Mouse (Mus musculus): ENCODE data around the gene Tldc2. TPM values are rescaled to one million over a fixed set of nuclear protein-coding genes. Genes with fewer than 3 reads are reported as not detected.
A peak's percentile ranks its signal among the peaks of the same experiment; 100 is the strongest.

Tldc2 gene
- polyA plus RNA-seq, 1 experiment from 2014 or later = not detected

DNA sequence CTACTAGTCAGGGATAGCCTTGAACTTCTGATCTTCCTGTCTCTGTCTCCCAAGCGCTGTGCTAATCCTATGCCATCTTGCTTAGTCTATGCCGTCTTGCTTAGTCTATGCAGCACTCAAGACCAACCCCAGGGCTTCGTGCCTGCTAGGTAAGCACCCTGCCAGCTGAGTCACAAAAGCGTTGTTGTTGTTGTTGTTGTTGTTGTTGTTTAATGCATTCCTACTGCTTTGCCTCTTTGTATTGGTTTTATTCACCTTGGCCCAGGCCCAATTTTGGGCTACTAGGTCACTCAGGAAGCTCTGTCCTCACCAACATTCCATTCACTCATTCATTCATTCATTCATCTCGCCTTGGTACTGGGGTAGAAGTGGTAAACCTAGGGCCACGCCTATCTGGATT lies 31.1 kb upstream of the Tldc2 start:
- H3K27ac ChIP-seq (replicated peaks; ENCODE audit: low read depth, low read length) = no peak overlapping the region
- no peak for DNase-seq (ENCODE audit: low spot score)
- no peak for ATAC-seq (replicated peaks; ENCODE audit: insufficient number of reproducible peaks, low FRiP score, low TSS enrichment, low read depth)
- H3K9me3 ChIP-seq (replicated peaks; ENCODE audit: control insufficient read depth, low read length) = no peaks in the 10 kb centered on the region
- no peaks in the 10 kb centered on the region for H3K27me3 ChIP-seq (ENCODE audit: control insufficient read depth, insufficient read depth, low read length)
- no peak overlapping the region for H3K4me2 ChIP-seq (ENCODE audit: low read depth, low read length)
- peaks cover 7% of the 10 kb centered on the region for H3K4me1 ChIP-seq (ENCODE audit: control insufficient read depth, insufficient read depth, low read length)
- WGBS = 91% methylated on average over 6 of the region's 6 CpGs
- no peak overlapping the region for H3K9ac ChIP-seq (replicated peaks; ENCODE audit: low read length)
- H3K4me3 ChIP-seq (ENCODE audit: low read depth, low read length) = no peak overlapping the region
- H3K36me3 ChIP-seq (replicated peaks; ENCODE audit: control insufficient read depth, insufficient read depth, low read depth, low read length) = peaks cover 7% of the 10 kb centered on the region

GRCm38 (mm10) chr2:157057186-157057585 lies 29.7 kb upstream of the Tldc2 start:
- DNase-seq (ENCODE audit: low spot score) = no peak
- Histone ChIP-seq H3K36me3 (replicated peaks; ENCODE audit: control insufficient read depth, insufficient read depth, low read depth, low read length) (peaks cover 7% of the 10 kb centered on the region), H3K4me1 (ENCODE audit: control insufficient read depth, insufficient read depth, low read length) (peaks cover 7% of the 10 kb centered on the region), H3K9ac (replicated peaks; ENCODE audit: low read length) (no peak overlapping the region), H3K4me3 (ENCODE audit: low read depth, low read length) (no peak overlapping the region), H3K4me2 (ENCODE audit: low read depth, low read length) (no peak overlapping the region), H3K27me3 (ENCODE audit: control insufficient read depth, insufficient read depth, low read length) (no peaks in the 10 kb centered on the region), H3K27ac (replicated peaks; ENCODE audit: low read depth, low read length) (no peak overlapping the region), H3K9me3 (replicated peaks; ENCODE audit: control insufficient read depth, low read length) (no peaks in the 10 kb centered on the region)
- 92% methylated on average over 3 of the region's 3 CpGs for WGBS
- ATAC-seq (replicated peaks; ENCODE audit: insufficient number of reproducible peaks, low FRiP score, low TSS enrichment, low read depth) = no peak

- WGBS = 91% methylated on average over 4 of the region's 4 CpGs
- H3K36me3 ChIP-seq (replicated peaks; ENCODE audit: control insufficient read depth, insufficient read depth, low read depth, low read length) = peaks cover 3% of the 10 kb centered on the region
- H3K9ac ChIP-seq (replicated peaks; ENCODE audit: low read length) = no peak overlapping the region
- H3K27me3 ChIP-seq (ENCODE audit: control insufficient read depth, insufficient read depth, low read length) = no peaks in the 10 kb centered on the region
- H3K27ac ChIP-seq (replicated peaks; ENCODE audit: low read depth, low read length) = no peak overlapping the region
- DNase-seq (ENCODE audit: low spot score) (no peak), ATAC-seq (replicated peaks; ENCODE audit: insufficient number of reproducible peaks, low FRiP score, low TSS enrichment, low read depth) (no peak)
- H3K4me3 ChIP-seq (ENCODE audit: low read depth, low read length) = no peak overlapping the region
- H3K9me3 ChIP-seq (replicated peaks; ENCODE audit: control insufficient read depth, low read length) = no peaks in the 10 kb centered on the region
- peaks cover 7% of the 10 kb centered on the region for H3K4me1 ChIP-seq (ENCODE audit: control insufficient read depth, insufficient read depth, low read length)
- no peak overlapping the region for H3K4me2 ChIP-seq (ENCODE audit: low read depth, low read length)
Measured at GRCm38 (mm10) chr2:157057758-157058157, 29.1 kb upstream of the Tldc2 start.

DNA sequence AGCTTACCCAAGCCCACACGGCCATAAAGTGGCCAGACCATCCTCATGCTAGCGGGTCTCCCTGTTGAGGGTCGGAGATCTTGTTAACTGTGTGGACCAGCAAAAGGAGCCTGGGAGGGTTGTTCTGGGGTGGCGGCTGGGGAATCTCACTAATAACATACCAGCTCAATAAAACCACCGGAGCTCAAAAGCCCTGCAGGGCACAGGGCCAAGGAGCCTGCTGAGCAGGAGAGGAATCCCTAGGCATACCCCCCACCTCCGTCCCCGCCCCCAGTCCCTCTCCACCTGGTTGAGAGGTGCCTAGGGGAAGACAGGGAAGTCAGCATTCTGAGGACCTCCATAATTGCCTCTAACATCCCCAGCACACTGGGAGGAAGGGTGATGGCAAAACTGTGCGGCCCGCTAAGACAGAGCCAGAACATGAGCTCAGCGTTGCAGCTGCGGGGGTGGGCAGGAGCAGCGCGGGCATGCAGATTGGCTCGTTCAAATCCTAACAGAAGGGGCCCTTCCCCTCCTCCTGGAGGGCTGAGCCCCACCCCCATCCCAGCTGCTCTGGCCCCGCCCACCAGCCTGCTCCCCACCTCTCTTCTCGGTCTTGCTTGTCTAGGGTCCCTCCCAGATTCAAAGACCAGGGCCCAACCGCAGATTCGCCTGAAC lies 28.4 kb upstream of the Tldc2 start:
- peak overlapping the region; percentile 43 for H3K4me2 ChIP-seq (ENCODE audit: low read depth, low read length)
- no peak overlapping the region for H3K4me3 ChIP-seq (ENCODE audit: low read depth, low read length)
- H3K9me3 ChIP-seq (replicated peaks; ENCODE audit: control insufficient read depth, low read length) = no peaks in the 10 kb centered on the region
- H3K27me3 ChIP-seq (ENCODE audit: control insufficient read depth, insufficient read depth, low read length) = no peaks in the 10 kb centered on the region
- H3K9ac ChIP-seq (replicated peaks; ENCODE audit: low read length) = peak overlapping the region; percentile 43; the same call in 1 of the 2 replicates
- ATAC-seq (replicated peaks; ENCODE audit: insufficient number of reproducible peaks, low FRiP score, low TSS enrichment, low read depth) (peak; percentile 80), DNase-seq (ENCODE audit: low spot score) (peak; percentile 85)
- peak overlapping the region; percentile 73 for H3K27ac ChIP-seq (replicated peaks; ENCODE audit: low read depth, low read length)
- peaks cover 3% of the 10 kb centered on the region; the same call in 1 of the 2 replicates for H3K36me3 ChIP-seq (replicated peaks; ENCODE audit: control insufficient read depth, insufficient read depth, low read depth, low read length)
- peaks cover 7% of the 10 kb centered on the region for H3K4me1 ChIP-seq (ENCODE audit: control insufficient read depth, insufficient read depth, low read length)
- 13% methylated on average over 18 of the region's 18 CpGs for WGBS

DNA sequence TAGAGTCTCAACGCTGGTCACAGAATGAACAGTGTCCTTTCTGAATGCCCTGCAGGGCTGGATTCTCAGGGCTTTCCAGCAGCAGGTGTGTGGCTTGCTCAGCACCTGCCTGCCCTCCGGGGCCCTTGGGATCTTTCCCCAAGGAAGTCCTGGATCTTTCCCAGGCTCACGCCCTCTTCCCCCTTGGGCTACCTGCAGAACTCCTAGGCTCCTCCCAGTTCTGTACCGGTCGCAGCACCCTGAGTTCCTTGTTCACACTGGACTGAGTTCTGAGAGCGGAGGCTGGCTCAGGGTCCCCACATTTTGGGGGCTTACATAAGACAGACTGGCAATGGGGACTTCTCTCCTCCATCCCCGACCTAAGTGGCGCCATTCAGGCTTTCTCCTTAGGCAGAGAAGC lies 27.7 kb upstream of the Tldc2 start:
- H3K36me3 ChIP-seq (replicated peaks; ENCODE audit: control insufficient read depth, insufficient read depth, low read depth, low read length) = peaks cover 3% of the 10 kb centered on the region; the same call in 1 of the 2 replicates
- DNase-seq (ENCODE audit: low spot score) = no peak
- no peaks in the 10 kb centered on the region for H3K27me3 ChIP-seq (ENCODE audit: control insufficient read depth, insufficient read depth, low read length)
- H3K27ac ChIP-seq (replicated peaks; ENCODE audit: low read depth, low read length) = peak overlapping the region; percentile 57; the same call in 1 of the 2 replicates
- H3K4me1 ChIP-seq (ENCODE audit: control insufficient read depth, insufficient read depth, low read length) = peaks cover 7% of the 10 kb centered on the region
- WGBS = 62% methylated on average over 8 of the region's 8 CpGs
- no peak overlapping the region for H3K4me3 ChIP-seq (ENCODE audit: low read depth, low read length)
- H3K4me2 ChIP-seq (ENCODE audit: low read depth, low read length) = no peak overlapping the region
- H3K9ac ChIP-seq (replicated peaks; ENCODE audit: low read length) = no peak overlapping the region; the same call in 1 of the 2 replicates
- H3K9me3 ChIP-seq (replicated peaks; ENCODE audit: control insufficient read depth, low read length) = no peaks in the 10 kb centered on the region
- ATAC-seq (replicated peaks; ENCODE audit: insufficient number of reproducible peaks, low FRiP score, low TSS enrichment, low read depth) = no peak

GRCm38 (mm10) chr2:157060037-157060436 lies 26.8 kb upstream of the Tldc2 start:
- H3K4me3 ChIP-seq (ENCODE audit: low read depth, low read length) = no peak overlapping the region
- H3K36me3 ChIP-seq (replicated peaks; ENCODE audit: control insufficient read depth, insufficient read depth, low read depth, low read length) = peaks cover 3% of the 10 kb centered on the region; the same call in 1 of the 2 replicates
- no peak overlapping the region for H3K9ac ChIP-seq (replicated peaks; ENCODE audit: low read length)
- no peaks in the 10 kb centered on the region for H3K27me3 ChIP-seq (ENCODE audit: control insufficient read depth, insufficient read depth, low read length)
- no peak for ATAC-seq (replicated peaks; ENCODE audit: insufficient number of reproducible peaks, low FRiP score, low TSS enrichment, low read depth)
- no peak overlapping the region for H3K4me2 ChIP-seq (ENCODE audit: low read depth, low read length)
- H3K9me3 ChIP-seq (replicated peaks; ENCODE audit: control insufficient read depth, low read length) = no peaks in the 10 kb centered on the region
- DNase-seq (ENCODE audit: low spot score) = no peak
- H3K4me1 ChIP-seq (ENCODE audit: control insufficient read depth, insufficient read depth, low read length) = peaks cover 7% of the 10 kb centered on the region
- WGBS = 92% methylated on average over 14 of the region's 14 CpGs
- H3K27ac ChIP-seq (replicated peaks; ENCODE audit: low read depth, low read length) = no peak overlapping the region

- no peaks in the 10 kb centered on the region for H3K27me3 ChIP-seq (ENCODE audit: control insufficient read depth, insufficient read depth, low read length)
- no peak overlapping the region for H3K9ac ChIP-seq (replicated peaks; ENCODE audit: low read length)
- peaks cover 7% of the 10 kb centered on the region for H3K4me1 ChIP-seq (ENCODE audit: control insufficient read depth, insufficient read depth, low read length)
- no peak for DNase-seq (ENCODE audit: low spot score)
- H3K9me3 ChIP-seq (replicated peaks; ENCODE audit: control insufficient read depth, low read length) = no peaks in the 10 kb centered on the region
- H3K36me3 ChIP-seq (replicated peaks; ENCODE audit: control insufficient read depth, insufficient read depth, low read depth, low read length) = peaks cover 3% of the 10 kb centered on the region; the same call in 1 of the 2 replicates
- ATAC-seq (replicated peaks; ENCODE audit: insufficient number of reproducible peaks, low FRiP score, low TSS enrichment, low read depth) = no peak
- no peak overlapping the region for H3K27ac ChIP-seq (replicated peaks; ENCODE audit: low read depth, low read length)
- WGBS = 91% methylated on average over 11 of the region's 11 CpGs
- no peak overlapping the region for H3K4me2 ChIP-seq (ENCODE audit: low read depth, low read length)
- no peak overlapping the region for H3K4me3 ChIP-seq (ENCODE audit: low read depth, low read length)
Measured at GRCm38 (mm10) chr2:157060557-157061305, 26.1 kb upstream of the Tldc2 start.

GRCm38 (mm10) chr2:157063241-157063700 lies 23.6 kb upstream of the Tldc2 start:
- Histone ChIP-seq H3K27me3 (ENCODE audit: control insufficient read depth, insufficient read depth, low read length) (no peaks in the 10 kb centered on the region), H3K27ac (replicated peaks; ENCODE audit: low read depth, low read length) (no peak overlapping the region), H3K36me3 (replicated peaks; ENCODE audit: control insufficient read depth, insufficient read depth, low read depth, low read length) (peaks cover 5% of the 10 kb centered on the region; the same call in 1 of the 2 replicates), H3K4me3 (ENCODE audit: low read depth, low read length) (no peak overlapping the region), H3K4me1 (ENCODE audit: control insufficient read depth, insufficient read depth, low read length) (peaks cover 5% of the 10 kb centered on the region), H3K4me2 (ENCODE audit: low read depth, low read length) (no peak overlapping the region), H3K9ac (replicated peaks; ENCODE audit: low read length) (no peak overlapping the region; the same call in 1 of the 2 replicates), H3K9me3 (replicated peaks; ENCODE audit: control insufficient read depth, low read length) (no peaks in the 10 kb centered on the region)
- ATAC-seq (replicated peaks; ENCODE audit: insufficient number of reproducible peaks, low FRiP score, low TSS enrichment, low read depth) = no peak
- 74% methylated on average over 4 of the region's 4 CpGs for WGBS
- no peak for DNase-seq (ENCODE audit: low spot score)

Data from embryonic facial prominence, embryonic 11.5 days (tissue).